Mouse (Mus musculus): ENCODE results near the gene Vangl1. TPM values are rescaled to one million over a fixed set of nuclear protein-coding genes. Genes with fewer than 3 reads are reported as not detected.

Vangl1 gene
- 0.15 TPM for total RNA-seq (2023)

DNA sequence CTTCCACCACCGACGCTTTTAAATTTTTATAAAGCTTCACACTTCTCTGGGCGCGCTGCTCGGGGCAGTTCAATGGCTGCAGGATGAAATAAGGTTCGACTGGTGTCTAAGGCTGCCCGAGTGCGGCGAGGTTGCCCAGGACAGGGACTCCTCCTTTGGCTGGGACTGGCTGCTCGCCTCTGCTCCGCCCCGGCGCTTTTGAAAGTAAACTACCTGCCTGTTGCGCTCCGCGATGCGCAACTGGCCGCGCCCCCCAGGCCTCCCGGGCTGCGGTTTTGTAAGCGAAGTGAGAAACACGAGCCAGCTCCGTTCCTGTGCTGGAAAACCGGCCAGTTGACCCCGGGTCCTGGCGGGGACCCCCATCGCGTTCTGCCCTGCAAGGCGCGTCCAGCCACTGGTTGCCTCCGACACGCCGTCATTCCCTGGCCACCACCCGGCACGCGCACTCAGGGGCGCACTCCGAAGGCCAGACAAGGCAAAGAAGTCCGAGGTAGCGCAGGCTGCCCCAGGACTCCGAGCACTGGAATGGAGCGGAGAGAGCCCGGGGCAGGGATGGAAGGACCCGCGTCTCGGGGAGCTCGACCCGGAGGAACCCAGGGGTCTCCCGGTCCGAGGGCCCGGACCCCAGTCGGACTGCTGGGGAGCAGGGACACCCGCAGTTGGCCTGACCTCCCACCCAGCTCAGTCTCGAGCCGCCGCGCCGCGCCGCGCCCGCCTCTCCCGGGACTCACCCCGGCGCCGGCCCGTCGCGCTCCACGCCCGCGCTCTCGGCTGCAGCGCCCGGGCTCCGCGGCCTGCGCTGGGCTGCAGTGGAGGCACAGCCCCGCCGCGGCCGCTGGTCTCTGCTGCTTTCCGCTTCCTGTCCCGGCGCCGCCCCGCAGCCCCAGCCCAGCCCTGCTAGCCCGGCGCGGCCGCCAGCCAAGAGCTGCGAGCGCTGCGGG lies at the start of gene Vangl1:
Gene Vangl1, minus strand, starts transcription at position 913 of the 941 bp plus-strand sequence.

Other genes with a start within 250 kb of the Vangl1 start
- not detected for gene Nhlh2, start 194.6 kb downstream of the Vangl1 start, total RNA-seq (2023)
- not detected for gene Casq2, start 118.3 kb downstream of the Vangl1 start, total RNA-seq (2023)